Mouse (Mus musculus) brain, embryonic 14.5 days (tissue): ENCODE results near the gene Ankrd66.

Experiments
- CTCF ChIP-seq: fragments of 200-500 bp; IDR thresholded peaks from 2 replicates; pipeline ENCODE4 v1.5.1; 2012; ENCODE audit warnings: inconsistent platforms, mild to moderate bottlenecking, moderate library complexity, borderline replicate concordance; ENCODE audit not compliant: insufficient read depth, insufficient read length; ENCODE audit errors: extremely low read depth
- POLR2A ChIP-seq: fragments of 200-500 bp; IDR thresholded peaks from 2 replicates; pipeline ENCODE4 v1.6.1; 2012; ENCODE audit warnings: mild to moderate bottlenecking, inconsistent platforms, borderline replicate concordance; ENCODE audit not compliant: poor library complexity, insufficient read depth, insufficient read length, severe bottlenecking; ENCODE audit errors: extremely low read depth

GRCm38 (mm10) chr17:43584771-43585170, 41.3 kb upstream of the Ankrd66 start:
- TF ChIP-seq CTCF = no peak
- TF ChIP-seq POLR2A = no peak
